Mouse (Mus musculus): ENCODE results near the gene Fam83f. TPM values are rescaled to one million over a fixed set of nuclear protein-coding genes. Genes with fewer than 3 reads are reported as not detected.

The Fam83f gene
- polyA plus RNA-seq, 1 experiment from 2014 or later, result 0.21 TPM

- no peak for ATAC-seq (replicated peaks; ENCODE audit: insufficient number of reproducible peaks, insufficient read depth, low FRiP score, low read depth)
- no peaks in the 10 kb centered on the region for H3K36me3 ChIP-seq
- WGBS, result 70% methylated on average over 3 of the region's 3 CpGs
- H3K4me3 ChIP-seq, result no peak overlapping the region
- H3K4me2 ChIP-seq, result no peak overlapping the region
- no peak overlapping the region for H3K27ac ChIP-seq
- peaks cover 7% of the 10 kb centered on the region for H3K4me1 ChIP-seq (replicated peaks)
- no peaks in the 10 kb centered on the region; the same call in none of the 2 replicates for H3K27me3 ChIP-seq
- no peak overlapping the region for H3K9ac ChIP-seq
- no peaks in the 10 kb centered on the region for H3K9me3 ChIP-seq (replicated peaks)
Measured at GRCm38 (mm10) chr15:80639874-80640273, 31.8 kb upstream of the Fam83f start.

- Histone ChIP-seq H3K4me2 (no peak overlapping the region), H3K27me3 (no peaks in the 10 kb centered on the region; the same call in none of the 2 replicates), H3K27ac (no peak overlapping the region), H3K4me1 (replicated peaks) (peaks cover 5% of the 10 kb centered on the region; the same call in 1 of the 2 replicates), H3K4me3 (no peak overlapping the region), H3K9me3 (replicated peaks) (no peaks in the 10 kb centered on the region), H3K9ac (no peak overlapping the region), H3K36me3 (no peaks in the 10 kb centered on the region)
- 69% methylated on average over 2 of the region's 2 CpGs for WGBS
- no peak for ATAC-seq (replicated peaks; ENCODE audit: insufficient number of reproducible peaks, insufficient read depth, low FRiP score, low read depth)
Measured at GRCm38 (mm10) chr15:80641702-80642435, 29.8 kb upstream of the Fam83f start.

GRCm38 (mm10) chr15:80645006-80645797 is 26.4 kb upstream of the Fam83f start:
- Histone ChIP-seq H3K4me1 (replicated peaks) (no peaks in the 10 kb centered on the region), H3K9me3 (replicated peaks) (no peaks in the 10 kb centered on the region), H3K36me3 (no peaks in the 10 kb centered on the region), H3K4me2 (no peak overlapping the region), H3K27ac (no peak overlapping the region), H3K27me3 (no peaks in the 10 kb centered on the region; the same call in none of the 2 replicates), H3K4me3 (no peak overlapping the region), H3K9ac (no peak overlapping the region)
- no peak for ATAC-seq (replicated peaks; ENCODE audit: insufficient number of reproducible peaks, insufficient read depth, low FRiP score, low read depth)
- 73% methylated on average over 17 of the region's 17 CpGs for WGBS

GRCm38 (mm10) chr15:80648977-80649606 is 22.6 kb upstream of the Fam83f start:
- Histone ChIP-seq H3K27me3 (peaks cover 13% of the 10 kb centered on the region), H3K27ac (no peak overlapping the region), H3K9ac (no peak overlapping the region), H3K4me2 (no peak overlapping the region), H3K4me1 (replicated peaks) (no peaks in the 10 kb centered on the region), H3K9me3 (replicated peaks) (no peaks in the 10 kb centered on the region), H3K4me3 (no peak overlapping the region), H3K36me3 (no peaks in the 10 kb centered on the region)
- WGBS, result 66% methylated on average over 15 of the region's 15 CpGs
- ATAC-seq (replicated peaks; ENCODE audit: insufficient number of reproducible peaks, insufficient read depth, low FRiP score, low read depth), result no peak

- Histone ChIP-seq H3K4me2 (no peak overlapping the region), H3K36me3 (no peaks in the 10 kb centered on the region), H3K9ac (no peak overlapping the region), H3K9me3 (replicated peaks) (no peaks in the 10 kb centered on the region), H3K27me3 (peaks cover 18% of the 10 kb centered on the region), H3K4me3 (no peak overlapping the region), H3K27ac (no peak overlapping the region), H3K4me1 (replicated peaks) (no peaks in the 10 kb centered on the region)
- no peak for ATAC-seq (replicated peaks; ENCODE audit: insufficient number of reproducible peaks, insufficient read depth, low FRiP score, low read depth)
- 82% methylated on average over 2 of the region's 2 CpGs for WGBS
Measured at GRCm38 (mm10) chr15:80650412-80650811, 21.2 kb upstream of the Fam83f start.

- Histone ChIP-seq H3K9ac (no peak overlapping the region), H3K4me2 (no peak overlapping the region), H3K27me3 (peaks cover 18% of the 10 kb centered on the region), H3K36me3 (no peaks in the 10 kb centered on the region), H3K4me1 (replicated peaks) (peaks cover 3% of the 10 kb centered on the region; the same call in 1 of the 2 replicates), H3K9me3 (replicated peaks) (no peaks in the 10 kb centered on the region), H3K27ac (no peak overlapping the region), H3K4me3 (no peak overlapping the region)
- 57% methylated on average over 8 of the region's 8 CpGs for WGBS
- ATAC-seq (replicated peaks; ENCODE audit: insufficient number of reproducible peaks, insufficient read depth, low FRiP score, low read depth), result no peak
Measured at GRCm38 (mm10) chr15:80653865-80654264, 17.8 kb upstream of the Fam83f start.

- WGBS, result 73% methylated on average over 6 of the region's 6 CpGs
- no peak overlapping the region for H3K9ac ChIP-seq
- no peaks in the 10 kb centered on the region for H3K9me3 ChIP-seq (replicated peaks)
- no peak overlapping the region for H3K27ac ChIP-seq
- 0 out of 2 replicates have a peak, but pooled peaks cover 5% of the 10 kb centered on the region for H3K27me3 ChIP-seq
- peaks cover 3% of the 10 kb centered on the region; the same call in 1 of the 2 replicates for H3K4me1 ChIP-seq (replicated peaks)
- no peak overlapping the region for H3K4me2 ChIP-seq
- no peak for ATAC-seq (replicated peaks; ENCODE audit: insufficient number of reproducible peaks, insufficient read depth, low FRiP score, low read depth)
- no peak overlapping the region for H3K4me3 ChIP-seq
- no peaks in the 10 kb centered on the region for H3K36me3 ChIP-seq
Measured at GRCm38 (mm10) chr15:80658815-80659471, 12.7 kb upstream of the Fam83f start.

GRCm38 (mm10) chr15:80660963-80661362 is 10.7 kb upstream of the Fam83f start:
- no peak overlapping the region for H3K9ac ChIP-seq
- 47% methylated on average over 4 of the region's 4 CpGs for WGBS
- H3K4me3 ChIP-seq, result no peak overlapping the region
- peaks cover 6% of the 10 kb centered on the region for H3K4me1 ChIP-seq (replicated peaks)
- H3K4me2 ChIP-seq, result no peak overlapping the region
- ATAC-seq (replicated peaks; ENCODE audit: insufficient number of reproducible peaks, insufficient read depth, low FRiP score, low read depth), result no peak
- no peaks in the 10 kb centered on the region for H3K9me3 ChIP-seq (replicated peaks)
- no peaks in the 10 kb centered on the region for H3K36me3 ChIP-seq
- no peak overlapping the region for H3K27ac ChIP-seq
- H3K27me3 ChIP-seq, result no peaks in the 10 kb centered on the region

GRCm38 (mm10) chr15:80664444-80664843 is 7.2 kb upstream of the Fam83f start:
- H3K36me3 ChIP-seq, result no peaks in the 10 kb centered on the region
- no peak overlapping the region for H3K4me2 ChIP-seq
- no peak overlapping the region for H3K9ac ChIP-seq
- H3K9me3 ChIP-seq (replicated peaks), result no peaks in the 10 kb centered on the region
- no peak overlapping the region for H3K27ac ChIP-seq
- no peak for ATAC-seq (replicated peaks; ENCODE audit: insufficient number of reproducible peaks, insufficient read depth, low FRiP score, low read depth)
- 40% methylated on average over 4 of the region's 4 CpGs for WGBS
- H3K4me1 ChIP-seq (replicated peaks), result peaks cover 5% of the 10 kb centered on the region
- no peak overlapping the region for H3K4me3 ChIP-seq
- peaks cover under 1% of the 10 kb centered on the region; the same call in 1 of the 2 replicates for H3K27me3 ChIP-seq

- Histone ChIP-seq H3K9ac (no peak overlapping the region), H3K27me3 (peaks cover 30% of the 10 kb centered on the region), H3K9me3 (replicated peaks) (no peaks in the 10 kb centered on the region), H3K27ac (no peak overlapping the region), H3K4me3 (no peak overlapping the region), H3K4me1 (replicated peaks) (peaks cover 17% of the 10 kb centered on the region), H3K4me2 (no peak overlapping the region; the same call in 1 of the 2 replicates), H3K36me3 (no peaks in the 10 kb centered on the region)
- ATAC-seq (replicated peaks; ENCODE audit: insufficient number of reproducible peaks, insufficient read depth, low FRiP score, low read depth), result no peak
- 24% methylated on average over 2 of the region's 2 CpGs for WGBS
Measured at GRCm38 (mm10) chr15:80672810-80673209, 1.2 kb downstream of the Fam83f start.
